In genomic region chr10:80665459-80665858, GRCm38 (mm10) we compare ENCODE assay signal across 8 mouse cellular contexts. TPM values are rescaled to one million over a fixed set of nuclear protein-coding genes. Genes with fewer than 3 reads are reported as not detected.
DNase-seq lines count a peak whose midpoint lies in the region; ATAC-seq lines count a peak whose summit lies in the region.

No protein-coding gene starts in this region.

- H3K4me3 ChIP-seq in forebrain, embryonic 10.5 days, result no peak overlapping the region
- H3K4me3 ChIP-seq in forebrain, embryonic 13.5 days, result no peak overlapping the region
- H3K4me3 ChIP-seq in midbrain, embryonic 12.5 days, result no peak overlapping the region
- H3K4me3 ChIP-seq in midbrain, embryonic 14.5 days (replicated peaks; ENCODE audit: low read depth, low read length), result no peak overlapping the region
- no peak overlapping the region for H3K4me3 ChIP-seq in neural tube, embryonic 15.5 days (replicated peaks)

- H3K4me2 ChIP-seq in forebrain, embryonic 13.5 days, result no peak overlapping the region
- H3K4me2 ChIP-seq in midbrain, embryonic 12.5 days (replicated peaks), result no peak overlapping the region
- no peak overlapping the region for H3K4me2 ChIP-seq in midbrain, embryonic 14.5 days (ENCODE audit: low read length)
- H3K4me2 ChIP-seq in neural tube, embryonic 15.5 days, result no peak overlapping the region

- no peak for DNase-seq in forebrain, embryonic 10.5 days (ENCODE audit: extremely low spot score, low spot score)
- DNase-seq in midbrain, embryonic 14.5 days, result no peak
- DNase-seq in kidney, postnatal 25 days, result peak; percentile 30 to 79
- DNase-seq in right cerebral cortex, postnatal 14 days, result no peak
- DNase-seq in thymus, postnatal 10 days (ENCODE audit: low spot score in 2 of 2), result no peak

- H3K9ac ChIP-seq in forebrain, embryonic 13.5 days, result no peak overlapping the region; the same call in 1 of the 2 replicates
- no peak overlapping the region for H3K9ac ChIP-seq in midbrain, embryonic 12.5 days (replicated peaks)
- no peak overlapping the region for H3K9ac ChIP-seq in midbrain, embryonic 14.5 days (replicated peaks; ENCODE audit: low read length)
- no peak overlapping the region for H3K9ac ChIP-seq in neural tube, embryonic 15.5 days (replicated peaks)

- peaks cover 42% of the 10 kb centered on the region for H3K4me1 ChIP-seq in forebrain, embryonic 10.5 days
- peaks cover 22% of the 10 kb centered on the region for H3K4me1 ChIP-seq in forebrain, embryonic 13.5 days
- H3K4me1 ChIP-seq in midbrain, embryonic 12.5 days, result no peaks in the 10 kb centered on the region
- H3K4me1 ChIP-seq in midbrain, embryonic 14.5 days (ENCODE audit: control insufficient read depth, insufficient read depth, low read length), result no peaks in the 10 kb centered on the region
- peaks cover 22% of the 10 kb centered on the region; the same call in 1 of the 2 replicates for H3K4me1 ChIP-seq in neural tube, embryonic 15.5 days

- no peaks in the 10 kb centered on the region for H3K27me3 ChIP-seq in forebrain, embryonic 10.5 days (ENCODE audit: poor library complexity, severe bottlenecking)
- H3K27me3 ChIP-seq in forebrain, embryonic 13.5 days, result no peaks in the 10 kb centered on the region
- no peaks in the 10 kb centered on the region for H3K27me3 ChIP-seq in midbrain, embryonic 12.5 days
- H3K27me3 ChIP-seq in midbrain, embryonic 14.5 days (ENCODE audit: control insufficient read depth, insufficient read depth, low read length), result no peaks in the 10 kb centered on the region
- no peaks in the 10 kb centered on the region for H3K27me3 ChIP-seq in neural tube, embryonic 15.5 days (replicated peaks)

- ATAC-seq in forebrain, embryonic 13.5 days, result no peak
- ATAC-seq in midbrain, embryonic 12.5 days (ENCODE audit: low FRiP score, low read depth), result no peak
- ATAC-seq in midbrain, embryonic 14.5 days (ENCODE audit: low FRiP score, low TSS enrichment), result no peak
- no peak for ATAC-seq in neural tube, embryonic 15.5 days (ENCODE audit: low FRiP score)

- H3K36me3 ChIP-seq in forebrain, embryonic 10.5 days (replicated peaks), result peaks cover 55% of the 10 kb centered on the region
- H3K36me3 ChIP-seq in forebrain, embryonic 13.5 days (ENCODE audit: poor library complexity, severe bottlenecking), result peaks cover 54% of the 10 kb centered on the region
- H3K36me3 ChIP-seq in midbrain, embryonic 12.5 days, result peaks cover 52% of the 10 kb centered on the region
- peaks cover 52% of the 10 kb centered on the region for H3K36me3 ChIP-seq in midbrain, embryonic 14.5 days (ENCODE audit: control insufficient read depth, insufficient read depth, low read length)
- peaks cover 52% of the 10 kb centered on the region for H3K36me3 ChIP-seq in neural tube, embryonic 15.5 days

- no peaks in the 10 kb centered on the region for H3K9me3 ChIP-seq in forebrain, embryonic 10.5 days
- no peaks in the 10 kb centered on the region for H3K9me3 ChIP-seq in forebrain, embryonic 13.5 days (replicated peaks)
- H3K9me3 ChIP-seq in midbrain, embryonic 12.5 days, result no peaks in the 10 kb centered on the region
- H3K9me3 ChIP-seq in midbrain, embryonic 14.5 days (ENCODE audit: control insufficient read depth, low read length), result no peaks in the 10 kb centered on the region
- H3K9me3 ChIP-seq in neural tube, embryonic 15.5 days (replicated peaks), result no peaks in the 10 kb centered on the region

- WGBS in forebrain, embryonic 10.5 days, result 76% methylated on average over 4 of the region's 4 CpGs
- WGBS in forebrain, embryonic 13.5 days, result 69% methylated on average over 4 of the region's 4 CpGs
- WGBS in midbrain, embryonic 12.5 days, result 72% methylated on average over 4 of the region's 4 CpGs
- WGBS in midbrain, embryonic 14.5 days, result 73% methylated on average over 4 of the region's 4 CpGs
- WGBS in neural tube, embryonic 15.5 days, result 62% methylated on average over 4 of the region's 4 CpGs

- 0 out of 2 replicates have a peak overlapping the region, but pooled peaks have one; percentile 44 for H3K27ac ChIP-seq in forebrain, embryonic 10.5 days
- H3K27ac ChIP-seq in forebrain, embryonic 13.5 days, result no peak overlapping the region
- peak overlapping the region; percentile 35; the same call in 1 of the 2 replicates for H3K27ac ChIP-seq in midbrain, embryonic 12.5 days (replicated peaks)
- H3K27ac ChIP-seq in midbrain, embryonic 14.5 days (replicated peaks; ENCODE audit: low read depth, low read length), result no peak overlapping the region
- peak overlapping the region; percentile 60; the same call in 1 of the 2 replicates for H3K27ac ChIP-seq in neural tube, embryonic 15.5 days (replicated peaks)

RNA-seq across cellular contexts. Expression of gene Btbd2, which starts 8.6 kb away (rescaled TPM):
- polyA plus RNA-seq in forebrain, embryonic 10.5 days (2016; fragmentation: Nextera tagmentation; extraction: Ambion mirVana), result 71.6 and 78.1 TPM in 2 replicates
- polyA plus RNA-seq in forebrain, embryonic 13.5 days (2015; fragmentation: Nextera tagmentation; extraction: Ambion mirVana), result 59.2 and 61.2 TPM in 2 replicates
- 82.7 and 95.3 TPM in 2 replicates for polyA plus RNA-seq in midbrain, embryonic 12.5 days (2016; fragmentation: Nextera tagmentation; extraction: Ambion mirVana)
- 80.1 and 88.8 TPM in 2 replicates for polyA plus RNA-seq in midbrain, embryonic 14.5 days (2014; fragmentation: Nextera tagmentation; extraction: Ambion mirVana)
- 91.9 and 92.1 TPM in 2 replicates for polyA plus RNA-seq in neural tube, embryonic 15.5 days (2015; fragmentation: Nextera tagmentation; extraction: Ambion mirVana)

RNA-seq across cellular contexts. Expression of gene Mknk2, which starts 12.5 kb away (rescaled TPM):
- 91.0 and 100 TPM in 2 replicates for polyA plus RNA-seq in forebrain, embryonic 10.5 days (2016; fragmentation: Nextera tagmentation; extraction: Ambion mirVana)
- 52.3 and 55.1 TPM in 2 replicates for polyA plus RNA-seq in forebrain, embryonic 13.5 days (2015; fragmentation: Nextera tagmentation; extraction: Ambion mirVana)
- 83.6 and 86.5 TPM in 2 replicates for polyA plus RNA-seq in midbrain, embryonic 12.5 days (2016; fragmentation: Nextera tagmentation; extraction: Ambion mirVana)
- polyA plus RNA-seq in midbrain, embryonic 14.5 days (2014; fragmentation: Nextera tagmentation; extraction: Ambion mirVana), result 46.7 and 54.2 TPM in 2 replicates
- polyA plus RNA-seq in neural tube, embryonic 15.5 days (2015; fragmentation: Nextera tagmentation; extraction: Ambion mirVana), result 56.2 and 70.3 TPM in 2 replicates

RNA-seq across cellular contexts. Expression of gene Mob3a, which starts 36.3 kb away (rescaled TPM):
- polyA plus RNA-seq in forebrain, embryonic 10.5 days (2016; fragmentation: Nextera tagmentation; extraction: Ambion mirVana), result 53.9 and 54.7 TPM in 2 replicates
- 47.9 and 51.6 TPM in 2 replicates for polyA plus RNA-seq in forebrain, embryonic 13.5 days (2015; fragmentation: Nextera tagmentation; extraction: Ambion mirVana)
- 60.4 and 67.0 TPM in 2 replicates for polyA plus RNA-seq in midbrain, embryonic 12.5 days (2016; fragmentation: Nextera tagmentation; extraction: Ambion mirVana)
- polyA plus RNA-seq in midbrain, embryonic 14.5 days (2014; fragmentation: Nextera tagmentation; extraction: Ambion mirVana), result 45.2 and 47.3 TPM in 2 replicates
- 53.0 and 58.8 TPM in 2 replicates for polyA plus RNA-seq in neural tube, embryonic 15.5 days (2015; fragmentation: Nextera tagmentation; extraction: Ambion mirVana)

RNA-seq across cellular contexts. Expression of gene Izumo4, which starts 36.5 kb away (rescaled TPM):
- polyA plus RNA-seq in forebrain, embryonic 10.5 days (2016; fragmentation: Nextera tagmentation; extraction: Ambion mirVana), result 7.7 and 10.9 TPM in 2 replicates
- polyA plus RNA-seq in forebrain, embryonic 13.5 days (2015; fragmentation: Nextera tagmentation; extraction: Ambion mirVana), result 24.5 and 26.3 TPM in 2 replicates
- 24.9 and 29.9 TPM in 2 replicates for polyA plus RNA-seq in midbrain, embryonic 12.5 days (2016; fragmentation: Nextera tagmentation; extraction: Ambion mirVana)
- 22.4 and 25.1 TPM in 2 replicates for polyA plus RNA-seq in midbrain, embryonic 14.5 days (2014; fragmentation: Nextera tagmentation; extraction: Ambion mirVana)
- polyA plus RNA-seq in neural tube, embryonic 15.5 days (2015; fragmentation: Nextera tagmentation; extraction: Ambion mirVana), result 43.3 and 46.8 TPM in 2 replicates

RNA-seq across cellular contexts. Expression of gene Csnk1g2, which starts 42.8 kb away (rescaled TPM):
- polyA plus RNA-seq in forebrain, embryonic 10.5 days (2016; fragmentation: Nextera tagmentation; extraction: Ambion mirVana), result 123 and 133 TPM in 2 replicates
- 55.0 and 73.2 TPM in 2 replicates for polyA plus RNA-seq in forebrain, embryonic 13.5 days (2015; fragmentation: Nextera tagmentation; extraction: Ambion mirVana)
- polyA plus RNA-seq in midbrain, embryonic 12.5 days (2016; fragmentation: Nextera tagmentation; extraction: Ambion mirVana), result 180 and 194 TPM in 2 replicates
- 74.1 and 98.5 TPM in 2 replicates for polyA plus RNA-seq in midbrain, embryonic 14.5 days (2014; fragmentation: Nextera tagmentation; extraction: Ambion mirVana)
- 106 and 118 TPM in 2 replicates for polyA plus RNA-seq in neural tube, embryonic 15.5 days (2015; fragmentation: Nextera tagmentation; extraction: Ambion mirVana)

Comparison
In these comparisons a context has a peak if more than half of its experiments do, and no peak if none do; other contexts are left out.
1. H3K27ac ChIP-seq: peak in forebrain, embryonic 10.5 days (single experiment), midbrain, embryonic 12.5 days (single experiment) and neural tube, embryonic 15.5 days (single experiment); none in forebrain, embryonic 13.5 days (single experiment) and midbrain, embryonic 14.5 days (single experiment).
2. DNase-seq: peak in kidney, postnatal 25 days (2 of 2); none in forebrain, embryonic 10.5 days (single experiment), midbrain, embryonic 14.5 days (single experiment), right cerebral cortex, postnatal 14 days (single experiment) and thymus, postnatal 10 days (0 of 2).